Comparison of ENCODE assay signal across 9 mouse cellular contexts in genomic region chr16:25039904-25040303, GRCm38 (mm10).
A peak's percentile ranks its signal among the peaks of the same experiment; 100 is the strongest.
DNase-seq lines count a peak whose midpoint lies in the region; ATAC-seq and TF ChIP-seq lines count a peak whose summit lies in the region.
"Had no signal": no experiment of that assay in that cellular context is flagged by ENCODE, and none has a peak within 500 bp of the region (broad histone marks: within the 10 kb centered on the region; RNA-seq: fewer than 3 reads in every experiment).

No protein-coding gene starts in this region.

- H3K27me3 ChIP-seq in midbrain, embryonic 14.5 days (ENCODE audit: control insufficient read depth, insufficient read depth, low read length) = no peaks in the 10 kb centered on the region

- no peaks in the 10 kb centered on the region for H3K36me3 ChIP-seq in midbrain, embryonic 14.5 days (ENCODE audit: control insufficient read depth, insufficient read depth, low read length)
- H3K36me3 ChIP-seq: heart, embryonic 13.5 days had no signal

- ATAC-seq in midbrain, embryonic 14.5 days (ENCODE audit: low FRiP score, low TSS enrichment) = no peak
- no peak for ATAC-seq in erythroid progenitor cell, adult 5-6 weeks (replicated peaks; ENCODE audit: low FRiP score, poor library complexity, severe bottlenecking)

- TF ChIP-seq CTCF in layer of hippocampus, adult 2 months (conservative IDR thresholded peaks at IDR 0.05) = no peak

- H3K9me3 ChIP-seq in midbrain, embryonic 14.5 days (ENCODE audit: control insufficient read depth, low read length) = no peaks in the 10 kb centered on the region
- H3K9me3 ChIP-seq: heart, embryonic 13.5 days had no signal

- no peak overlapping the region for H3K27ac ChIP-seq in layer of hippocampus, adult 2 months
- H3K27ac ChIP-seq in midbrain, embryonic 14.5 days (replicated peaks; ENCODE audit: low read depth, low read length) = no peak overlapping the region
- H3K27ac ChIP-seq: heart, embryonic 13.5 days had no signal

- peak; percentile 10 to 22 for DNase-seq in layer of hippocampus, adult 2 months (ENCODE audit: low spot score in 2 of 2)
- DNase-seq in layer of hippocampus, adult 9-10 months (ENCODE audit: low spot score) = no peak
- peak; percentile 23 for DNase-seq in embryo, embryonic 10.5 days (ENCODE audit: low spot score)
- DNase-seq in frontal cortex, adult 2 months (ENCODE audit: extremely low spot score in 1 of 2, low spot score in 1 of 2) = peak; percentile 55 to 80
- peak; percentile 53 to 75 for DNase-seq in right cerebral cortex, adult 2 months (ENCODE audit: low spot score in 2 of 2)
- DNase-seq in midbrain, embryonic 14.5 days = no peak

- H3K9ac ChIP-seq in midbrain, embryonic 14.5 days (replicated peaks; ENCODE audit: low read length) = no peak overlapping the region
- H3K9ac ChIP-seq: heart, embryonic 13.5 days had no signal

- no peaks in the 10 kb centered on the region for H3K4me1 ChIP-seq in midbrain, embryonic 14.5 days (ENCODE audit: control insufficient read depth, insufficient read depth, low read length)

- 58% methylated on average over 10 of the region's 10 CpGs for WGBS in midbrain, embryonic 14.5 days

- no peak overlapping the region for H3K4me3 ChIP-seq in layer of hippocampus, adult 2 months
- H3K4me3 ChIP-seq in midbrain, embryonic 14.5 days (replicated peaks; ENCODE audit: low read depth, low read length) = no peak overlapping the region
- H3K4me3 ChIP-seq: heart, embryonic 13.5 days; myocyte had no signal

- no peak overlapping the region for H3K4me2 ChIP-seq in midbrain, embryonic 14.5 days (ENCODE audit: low read length)
- H3K4me2 ChIP-seq: heart, embryonic 13.5 days had no signal

Comparison
In these comparisons a context has a peak if more than half of its experiments do, and no peak if none do; other contexts are left out.
1. DNase-seq: peak in layer of hippocampus, adult 2 months (2 of 2), embryo, embryonic 10.5 days (single experiment), frontal cortex, adult 2 months (2 of 2) and right cerebral cortex, adult 2 months (2 of 2); none in layer of hippocampus, adult 9-10 months (single experiment) and midbrain, embryonic 14.5 days (single experiment).